Mouse (Mus musculus): ENCODE measurements at regions not wholly inside any gene's neighbourhood (a gene's known extent, or its start where the extent isn't known, plus 50 kb on each side); places are given as distances from the start of the nearest gene placed in this dataset.

- TF ChIP-seq GATA1 (IDR thresholded peaks at IDR 0.05; ENCODE audit: low read length) (no peak), TAL1 (IDR thresholded peaks at IDR 0.05; ENCODE audit: low read length) (no peak)
These were observed 85.1 kb upstream of the Akt3 start for GRCm38 (mm10) chr1:177343121-177343520.

Measured in erythroblast, embryonic 14.5 days (primary cell).